Mouse (Mus musculus): Measurements from ENCODE around the gene Pde6h. TPM values are rescaled to one million over a fixed set of nuclear protein-coding genes. Genes with fewer than 3 reads are reported as not detected.

Pde6h gene
- polyA plus RNA-seq, 1 experiment from 2014 or later, result not detected

DNA sequence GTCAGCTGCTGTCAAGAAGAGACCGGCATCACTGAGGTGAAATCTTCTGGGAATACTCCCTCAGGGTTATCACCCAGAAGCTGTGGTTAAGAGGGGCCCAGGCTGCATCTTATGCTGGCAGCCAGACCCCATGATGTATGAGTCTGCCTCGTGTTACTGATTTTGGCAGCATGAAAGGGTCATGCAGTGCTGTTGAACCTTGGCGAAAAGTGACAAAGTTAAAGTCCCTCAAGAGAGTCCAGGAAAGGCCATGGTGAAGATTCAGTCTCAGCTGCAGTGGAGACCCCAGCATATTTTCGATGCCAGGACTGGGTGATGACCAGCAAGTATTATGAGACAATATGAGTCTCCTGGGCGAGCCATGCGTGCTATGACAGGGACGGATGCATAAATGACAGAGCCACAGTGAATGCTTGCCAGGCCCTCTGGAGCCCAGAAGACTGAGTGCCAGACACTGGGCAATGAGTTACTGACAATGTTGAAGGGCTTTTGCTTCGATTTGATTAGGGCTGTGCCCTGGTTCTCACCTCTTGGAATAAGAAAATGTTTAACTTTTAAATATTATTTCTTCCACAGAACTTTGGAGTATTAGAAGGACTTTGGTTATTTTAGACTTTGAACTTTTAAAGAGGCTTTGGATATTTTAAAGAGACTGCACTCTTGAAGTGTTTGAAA, 7.8 kb upstream of the Pde6h start:
- WGBS, result 90% methylated on average over 8 of the region's 8 CpGs
- Histone ChIP-seq H3K4me1 (peaks cover 20% of the 10 kb centered on the region), H3K4me3 (no peak overlapping the region)

GRCm38 (mm10) chr6:136917885-136918284, 5.7 kb upstream of the Pde6h start:
- Histone ChIP-seq H3K27ac (no peak overlapping the region), H3K9me3 (no peaks in the 10 kb centered on the region), H3K4me1 (peaks cover 18% of the 10 kb centered on the region), H3K27me3 (ENCODE audit: poor library complexity, severe bottlenecking) (0 out of 2 replicates have a peak, but pooled peaks cover 5% of the 10 kb centered on the region), H3K36me3 (replicated peaks) (no peaks in the 10 kb centered on the region), H3K4me3 (no peak overlapping the region)
- DNase-seq (ENCODE audit: extremely low spot score, low spot score), result no peak
- WGBS, result 14% methylated on average over 2 of the region's 2 CpGs

More for the DNA sequence above, 7.8 kb upstream of the Pde6h start:
- no peaks in the 10 kb centered on the region for H3K9me3 ChIP-seq
- no peak for DNase-seq (ENCODE audit: extremely low spot score, low spot score)
- no peak overlapping the region for H3K27ac ChIP-seq
- no peaks in the 10 kb centered on the region for H3K36me3 ChIP-seq (replicated peaks)
- 0 out of 2 replicates have a peak, but pooled peaks cover 5% of the 10 kb centered on the region for H3K27me3 ChIP-seq (ENCODE audit: poor library complexity, severe bottlenecking)

- peaks cover 8% of the 10 kb centered on the region for H3K4me1 ChIP-seq
- H3K9me3 ChIP-seq, result no peaks in the 10 kb centered on the region
- DNase-seq (ENCODE audit: extremely low spot score, low spot score), result peak; percentile 67
- no peak overlapping the region for H3K4me3 ChIP-seq
- H3K27ac ChIP-seq, result no peak overlapping the region
- H3K27me3 ChIP-seq (ENCODE audit: poor library complexity, severe bottlenecking), result no peaks in the 10 kb centered on the region
- 51% methylated on average over 16 of the region's 16 CpGs for WGBS
- no peaks in the 10 kb centered on the region for H3K36me3 ChIP-seq (replicated peaks)
These were observed 3.0 kb upstream of the Pde6h start for GRCm38 (mm10) chr6:136920320-136921257.

- H3K36me3 ChIP-seq (replicated peaks), result no peaks in the 10 kb centered on the region
- peaks cover 8% of the 10 kb centered on the region for H3K4me1 ChIP-seq
- H3K27ac ChIP-seq, result no peak overlapping the region
- 84% methylated on average over 7 of the region's 7 CpGs for WGBS
- no peak for DNase-seq (ENCODE audit: extremely low spot score, low spot score)
- H3K9me3 ChIP-seq, result no peaks in the 10 kb centered on the region
- H3K4me3 ChIP-seq, result no peak overlapping the region
- no peaks in the 10 kb centered on the region for H3K27me3 ChIP-seq (ENCODE audit: poor library complexity, severe bottlenecking)
These were observed 2.0 kb upstream of the Pde6h start for GRCm38 (mm10) chr6:136921601-136922000.

- 92% methylated on average over 5 of the region's 5 CpGs for WGBS
- Histone ChIP-seq H3K9me3 (no peaks in the 10 kb centered on the region), H3K27me3 (ENCODE audit: poor library complexity, severe bottlenecking) (no peaks in the 10 kb centered on the region), H3K36me3 (replicated peaks) (no peaks in the 10 kb centered on the region), H3K27ac (no peak within 1 kb of the TSS), H3K4me1 (peaks cover 8% of the 10 kb centered on the region), H3K4me3 (no peak within 1 kb of the TSS)
- DNase-seq (ENCODE audit: extremely low spot score, low spot score), result no peak
These were observed 1.6 kb upstream of the Pde6h start, which contains the start of gene Erp27 for GRCm38 (mm10) chr6:136922080-136922479. Gene Erp27, minus strand, starts transcription at chr6:136922180.

DNA sequence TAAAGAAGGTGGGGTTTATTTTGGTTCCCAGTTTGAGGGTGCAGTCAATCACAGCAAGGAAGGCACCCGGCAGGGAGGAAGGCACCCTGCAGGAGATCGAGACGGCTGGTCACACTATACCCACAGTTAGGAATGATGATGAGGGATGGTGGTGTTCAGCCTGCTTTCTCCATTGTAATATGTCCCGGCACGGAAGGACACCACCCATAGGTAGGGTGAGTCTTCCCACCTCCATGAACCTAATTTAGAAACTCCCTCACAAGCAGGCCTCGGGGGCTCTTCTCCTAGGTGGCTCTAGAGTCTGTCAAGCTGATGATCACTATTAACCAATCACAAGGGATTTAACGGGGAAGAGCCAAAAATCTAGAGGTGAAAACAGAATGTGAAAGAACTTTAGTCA, 761 bp upstream of the Pde6h start:
- no peaks in the 10 kb centered on the region for H3K27me3 ChIP-seq (ENCODE audit: poor library complexity, severe bottlenecking)
- H3K36me3 ChIP-seq (replicated peaks), result no peaks in the 10 kb centered on the region
- no peak for DNase-seq (ENCODE audit: extremely low spot score, low spot score)
- H3K4me3 ChIP-seq, result no peak overlapping the region
- WGBS, result 91% methylated on average over 7 of the region's 7 CpGs
- H3K27ac ChIP-seq, result no peak overlapping the region
- peaks cover 7% of the 10 kb centered on the region for H3K4me1 ChIP-seq
- no peaks in the 10 kb centered on the region for H3K9me3 ChIP-seq

- H3K27me3 ChIP-seq (ENCODE audit: poor library complexity, severe bottlenecking), result no peaks in the 10 kb centered on the region
These were observed 1.4 kb downstream of the Pde6h start for GRCm38 (mm10) chr6:136925049-136925448.

GRCm38 (mm10) chr6:136927626-136928025, 4.0 kb downstream of the Pde6h start:
- no peaks in the 10 kb centered on the region for H3K9me3 ChIP-seq
- no peak for DNase-seq (ENCODE audit: extremely low spot score, low spot score)
- WGBS, result 90% methylated on average over 1 of the region's 1 CpGs
- H3K4me1 ChIP-seq, result 0 out of 2 replicates have a peak, but pooled peaks cover 4% of the 10 kb centered on the region
- no peaks in the 10 kb centered on the region for H3K27me3 ChIP-seq (ENCODE audit: poor library complexity, severe bottlenecking)
- no peaks in the 10 kb centered on the region for H3K36me3 ChIP-seq (replicated peaks)
- no peak overlapping the region for H3K4me3 ChIP-seq
- no peak overlapping the region for H3K27ac ChIP-seq

More at GRCm38 (mm10) chr6:136925049-136925448, 1.4 kb downstream of the Pde6h start:
- H3K9me3 ChIP-seq, result no peaks in the 10 kb centered on the region
- H3K4me3 ChIP-seq, result no peak overlapping the region
- 83% methylated on average over 8 of the region's 8 CpGs for WGBS
- H3K36me3 ChIP-seq (replicated peaks), result no peaks in the 10 kb centered on the region
- 0 out of 2 replicates have a peak, but pooled peaks cover 2% of the 10 kb centered on the region for H3K4me1 ChIP-seq
- no peak for DNase-seq (ENCODE audit: extremely low spot score, low spot score)
- H3K27ac ChIP-seq, result no peak overlapping the region

DNA sequence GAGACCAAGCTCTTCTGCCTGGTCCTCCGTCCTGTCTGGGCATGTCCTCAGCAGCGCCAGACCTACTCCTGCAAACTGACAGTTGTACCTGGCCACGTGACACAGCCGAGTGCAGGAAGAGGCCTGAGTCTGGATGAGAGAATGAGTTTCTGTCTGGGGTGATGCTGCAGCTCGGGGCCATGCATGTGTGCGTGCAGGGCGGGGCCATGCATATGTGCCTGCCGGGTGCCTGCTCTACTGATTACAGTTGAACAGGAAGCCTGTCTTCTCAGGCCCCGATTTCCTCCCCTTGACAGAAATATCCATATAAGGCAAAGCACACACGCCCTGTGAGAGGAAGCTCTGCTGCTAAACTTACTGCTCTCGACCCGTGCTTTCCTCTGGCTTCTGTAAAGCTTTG, 7.0 kb downstream of the Pde6h start:
- WGBS, result 65% methylated on average over 12 of the region's 12 CpGs
- no peak for DNase-seq (ENCODE audit: extremely low spot score, low spot score)
- Histone ChIP-seq H3K4me1 (0 out of 2 replicates have a peak, but pooled peaks cover 4% of the 10 kb centered on the region), H3K36me3 (replicated peaks) (no peaks in the 10 kb centered on the region), H3K9me3 (no peaks in the 10 kb centered on the region), H3K27me3 (ENCODE audit: poor library complexity, severe bottlenecking) (no peaks in the 10 kb centered on the region), H3K4me3 (no peak overlapping the region), H3K27ac (0 out of 2 replicates have a peak overlapping the region, but pooled peaks have one; percentile 31)

GRCm38 (mm10) chr6:136931246-136931645, 7.6 kb downstream of the Pde6h start:
- Histone ChIP-seq H3K9me3 (no peaks in the 10 kb centered on the region), H3K27me3 (ENCODE audit: poor library complexity, severe bottlenecking) (no peaks in the 10 kb centered on the region), H3K4me3 (no peak overlapping the region), H3K27ac (0 out of 2 replicates have a peak overlapping the region, but pooled peaks have one; percentile 53), H3K4me1 (0 out of 2 replicates have a peak, but pooled peaks cover 4% of the 10 kb centered on the region), H3K36me3 (replicated peaks) (no peaks in the 10 kb centered on the region)
- WGBS, result 90% methylated on average over 13 of the region's 13 CpGs
- no peak for DNase-seq (ENCODE audit: extremely low spot score, low spot score)

- Histone ChIP-seq H3K27ac (no peak overlapping the region), H3K36me3 (replicated peaks) (no peaks in the 10 kb centered on the region), H3K4me3 (no peak overlapping the region), H3K27me3 (ENCODE audit: poor library complexity, severe bottlenecking) (no peaks in the 10 kb centered on the region), H3K9me3 (no peaks in the 10 kb centered on the region), H3K4me1 (0 out of 2 replicates have a peak, but pooled peaks cover 4% of the 10 kb centered on the region)
- no peak for DNase-seq (ENCODE audit: extremely low spot score, low spot score)
- WGBS, result 90% methylated on average over 7 of the region's 7 CpGs
These were observed 10.4 kb downstream of the Pde6h start for GRCm38 (mm10) chr6:136934068-136934467.

DNA sequence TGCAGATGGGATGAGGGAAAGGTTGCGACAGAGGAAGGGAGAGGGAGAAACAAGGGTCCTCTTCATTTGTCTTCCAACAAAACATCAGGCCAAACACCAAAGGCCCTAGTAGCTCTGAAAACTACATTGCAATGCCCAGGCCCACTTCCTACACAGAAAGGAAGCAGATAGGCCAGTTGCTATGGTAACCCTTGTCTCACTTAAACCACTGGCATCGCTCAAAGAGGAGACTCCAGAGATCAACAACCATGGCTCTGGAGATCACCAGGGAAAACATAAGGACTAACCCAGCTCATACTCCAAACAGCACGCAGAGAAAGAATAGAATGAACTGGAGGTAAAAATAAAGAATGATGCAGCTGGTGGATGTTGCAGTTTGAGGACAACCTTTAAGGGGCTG, 11.6 kb downstream of the Pde6h start:
- Histone ChIP-seq H3K4me3 (no peak overlapping the region), H3K36me3 (replicated peaks) (no peaks in the 10 kb centered on the region), H3K9me3 (no peaks in the 10 kb centered on the region), H3K27ac (no peak overlapping the region), H3K27me3 (ENCODE audit: poor library complexity, severe bottlenecking) (no peaks in the 10 kb centered on the region), H3K4me1 (peaks cover 8% of the 10 kb centered on the region; the same call in 1 of the 2 replicates)
- no peak for DNase-seq (ENCODE audit: extremely low spot score, low spot score)
- WGBS, result 86% methylated on average over 3 of the region's 3 CpGs
